Mouse (Mus musculus): ENCODE results near the gene Hnrnph2.

Hnrnph2 gene

DNA sequence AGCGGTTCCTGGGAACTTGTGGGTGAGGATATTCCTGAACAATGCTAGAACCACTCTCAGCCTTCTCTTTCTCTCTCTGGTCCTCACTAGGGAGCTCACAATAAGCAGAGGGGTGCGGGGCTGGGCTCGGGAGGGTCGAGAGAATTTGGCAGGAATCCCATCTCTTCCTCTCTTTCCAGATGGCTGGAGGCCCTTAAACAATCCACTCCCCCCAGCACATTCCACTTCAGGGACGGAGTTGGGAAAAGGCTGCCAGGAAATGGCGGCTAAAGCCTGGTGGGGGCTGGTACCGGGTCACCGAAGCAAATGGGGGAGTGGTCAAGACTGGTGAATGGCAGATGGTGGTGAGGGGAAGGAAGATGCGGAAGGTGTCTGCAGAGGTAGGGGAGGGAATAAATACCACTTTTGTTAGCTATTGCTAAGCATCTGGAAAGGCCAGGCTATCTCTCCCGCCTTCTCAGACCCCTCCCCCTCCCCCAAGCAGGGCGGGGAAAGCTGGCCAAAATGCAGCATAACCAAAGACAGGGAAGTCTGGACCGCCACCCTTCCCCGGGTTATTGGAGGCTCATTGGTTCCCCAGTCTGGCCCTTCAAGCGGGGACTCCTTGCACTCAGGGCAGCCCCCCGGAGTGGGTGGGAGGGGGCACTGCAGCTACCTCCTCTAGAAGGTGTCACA lies 11.4 kb downstream of the Hnrnph2 start:
- no peak for DNase-seq (ENCODE audit: low spot score in 2 of 2)

- DNase-seq (ENCODE audit: low spot score in 2 of 2) = no peak
Observed at GRCm38 (mm10) chrX:134614306-134614705, 13.3 kb downstream of the Hnrnph2 start.

- no peak for DNase-seq (ENCODE audit: low spot score in 2 of 2)
Observed at GRCm38 (mm10) chrX:134619695-134620094, 18.7 kb downstream of the Hnrnph2 start.

DNA sequence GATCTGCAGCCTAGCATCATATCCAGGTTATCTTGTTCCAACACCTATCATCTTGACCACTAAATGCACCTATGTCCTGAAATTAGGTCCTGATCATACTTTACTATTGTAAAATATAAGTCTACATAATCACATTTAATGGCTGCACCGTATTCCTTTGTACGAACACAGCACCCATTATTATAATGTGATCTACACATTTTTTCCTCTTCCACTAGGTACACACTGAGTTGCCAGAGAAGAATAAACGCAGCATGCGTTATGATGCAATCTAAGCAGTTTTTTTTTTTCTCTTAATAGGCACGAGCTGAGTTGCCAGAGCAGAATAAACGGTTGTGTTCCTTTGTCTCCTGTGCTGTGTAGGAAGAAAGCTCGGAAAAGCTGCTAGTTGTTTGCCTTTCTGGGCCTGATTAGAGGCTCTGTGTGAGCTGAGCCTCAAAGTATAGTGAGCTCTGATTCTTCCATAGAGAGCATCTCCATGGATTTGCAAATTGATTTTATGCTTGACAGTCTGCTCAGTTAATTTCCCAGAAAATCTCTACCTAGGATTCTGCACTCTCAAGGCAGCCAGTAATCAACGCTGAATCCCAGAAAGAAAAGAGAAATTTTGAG lies 19.4 kb downstream of the Hnrnph2 start:
- no peak for DNase-seq (ENCODE audit: low spot score in 2 of 2)

GRCm38 (mm10) chrX:134621685-134622084 lies 20.7 kb downstream of the Hnrnph2 start:
- DNase-seq (ENCODE audit: low spot score in 2 of 2) = no peak

DNA sequence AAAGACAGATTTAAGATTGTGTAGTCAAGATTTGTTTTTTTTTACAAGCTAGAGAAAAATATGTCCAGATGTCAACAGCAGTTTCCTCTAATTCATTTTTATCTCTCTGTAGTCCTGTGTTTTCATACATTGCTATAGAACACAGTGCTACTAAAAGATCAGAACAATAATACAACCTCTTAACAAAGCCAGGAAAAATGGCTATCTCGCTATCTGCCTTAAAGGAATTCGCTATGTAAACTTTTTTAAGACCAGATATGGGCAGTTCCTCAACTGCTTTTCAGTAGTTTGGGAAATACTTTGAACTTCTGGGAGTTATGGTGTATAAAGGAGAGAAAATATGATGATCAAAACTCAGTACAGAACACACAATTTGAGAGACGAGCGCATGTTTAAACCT lies 22.4 kb downstream of the Hnrnph2 start:
- no peak for DNase-seq (ENCODE audit: low spot score in 2 of 2)

- DNase-seq (ENCODE audit: low spot score in 2 of 2) = no peak
Observed at GRCm38 (mm10) chrX:134628200-134628599, 27.2 kb downstream of the Hnrnph2 start.

- no peak for DNase-seq (ENCODE audit: low spot score in 2 of 2)
Observed at GRCm38 (mm10) chrX:134632710-134633109, 31.7 kb downstream of the Hnrnph2 start.

GRCm38 (mm10) chrX:134635111-134635510 lies 34.1 kb downstream of the Hnrnph2 start:
- DNase-seq (ENCODE audit: low spot score in 2 of 2) = no peak

- no peak for DNase-seq (ENCODE audit: low spot score in 2 of 2)
Observed at GRCm38 (mm10) chrX:134635860-134636259, 34.9 kb downstream of the Hnrnph2 start.

GRCm38 (mm10) chrX:134641000-134641760 lies 40.2 kb downstream of the Hnrnph2 start:
- no peak for DNase-seq (ENCODE audit: low spot score in 2 of 2)

GRCm38 (mm10) chrX:134646338-134646737 lies 45.4 kb downstream of the Hnrnph2 start:
- no peak for DNase-seq (ENCODE audit: low spot score in 2 of 2)

- DNase-seq (ENCODE audit: low spot score in 2 of 2) = no peak
Observed at GRCm38 (mm10) chrX:134647421-134647820, 46.4 kb downstream of the Hnrnph2 start.

GRCm38 (mm10) chrX:134648031-134648692 lies 47.2 kb downstream of the Hnrnph2 start:
- peak; percentile 61 to 63 for DNase-seq (ENCODE audit: low spot score in 2 of 2)

DNA sequence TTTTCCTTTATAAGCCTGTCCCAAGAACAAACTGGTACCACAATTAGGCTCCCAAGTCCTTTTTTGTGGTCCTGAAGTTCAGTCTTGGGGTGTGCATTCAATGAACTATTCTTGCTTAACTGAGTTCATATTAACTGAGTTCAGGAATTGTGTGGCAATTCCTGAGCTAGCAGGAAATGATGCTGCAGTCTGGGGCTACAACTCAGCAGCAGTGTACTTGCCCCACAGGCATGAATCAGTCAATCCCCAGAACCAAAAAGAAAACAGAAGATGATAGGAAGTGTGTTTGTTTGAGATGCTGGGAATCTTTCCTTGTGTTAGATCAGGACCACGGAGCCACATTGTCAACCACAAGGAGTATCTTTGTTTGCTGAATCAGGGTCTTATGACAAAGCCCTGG lies 51.1 kb downstream of the Hnrnph2 start:
- no peak for DNase-seq (ENCODE audit: low spot score in 2 of 2)

Data from right cerebral cortex, postnatal 36 days (tissue).